Mouse (Mus musculus) retina, embryonic 14.5 days (tissue): ENCODE measurements at regions not wholly inside any gene's neighbourhood (a gene's known extent, or its start where the extent isn't known, plus 50 kb on each side); places are given as distances from the start of the nearest gene placed in this dataset.
A peak's percentile ranks its signal among the peaks of the same experiment; 100 is the strongest.

Source experiments
- DNase-seq: peaks from one replicate; pipeline ENCODE4 v3.0.0-alpha.2; 2015; ENCODE audit warnings: low spot score

DNA sequence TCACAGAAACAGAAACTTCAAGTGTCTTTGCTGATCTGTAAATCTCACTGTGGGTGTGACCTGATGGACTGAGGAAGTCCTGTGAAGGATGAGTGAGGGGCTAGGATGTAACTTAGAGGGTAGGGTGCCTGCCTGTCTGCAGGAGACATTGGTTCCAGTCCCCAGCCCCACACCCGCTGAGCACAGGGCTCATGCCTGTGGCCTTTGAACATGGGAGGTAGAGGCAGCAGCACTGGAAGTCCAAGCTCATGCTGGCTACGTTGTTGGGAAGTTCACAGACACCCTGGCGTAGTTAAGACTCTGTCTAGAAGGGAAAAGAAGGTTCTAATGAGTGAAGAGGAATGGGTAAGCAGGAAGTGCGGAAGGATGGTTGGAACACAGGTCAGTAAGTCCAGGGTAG is 59.7 kb upstream of the Tgm3 start:
- DNase-seq = no peak

DNA sequence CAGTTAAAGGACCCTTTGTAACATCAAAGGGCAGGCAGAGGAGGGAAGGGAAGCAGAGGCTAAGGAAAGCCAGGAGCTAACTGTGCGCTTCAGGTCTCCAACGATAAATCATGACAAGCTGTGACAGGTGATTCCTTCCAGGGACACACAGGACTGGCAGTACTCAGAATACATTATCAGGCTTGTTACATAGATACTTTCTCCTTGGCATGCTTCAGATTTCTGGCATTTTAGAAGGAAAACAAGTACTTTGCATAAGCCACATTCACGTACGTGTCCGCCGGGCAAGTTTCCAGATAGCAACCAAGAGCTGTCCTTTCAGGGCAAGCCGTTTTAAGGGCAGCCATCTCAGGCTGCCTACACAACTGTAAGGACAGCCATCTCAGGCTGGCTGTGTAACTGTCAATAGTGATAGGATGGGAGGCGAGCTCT is 56.9 kb upstream of the Tgm3 start:
- no peak for DNase-seq

DNA sequence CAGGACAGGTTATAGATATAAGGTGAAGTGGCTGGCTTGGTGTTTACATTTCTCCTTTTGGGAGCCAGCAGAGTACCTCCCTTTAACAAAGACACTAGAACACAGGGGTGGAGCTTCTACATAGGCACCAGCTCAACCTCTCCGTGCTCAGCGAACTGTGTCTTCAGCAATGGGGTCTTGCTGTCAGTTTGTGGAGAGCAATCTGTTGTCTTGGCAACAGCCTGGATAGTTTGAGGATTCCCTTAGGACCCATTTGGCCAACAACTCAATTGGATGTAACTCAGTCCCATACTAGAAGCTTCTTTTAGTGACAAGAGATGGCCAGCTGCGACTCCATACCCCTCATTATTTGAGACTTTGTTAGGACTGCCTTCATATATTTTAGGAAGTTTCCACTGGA is 54.0 kb upstream of the Tgm3 start:
- DNase-seq = peak; percentile 22

DNA sequence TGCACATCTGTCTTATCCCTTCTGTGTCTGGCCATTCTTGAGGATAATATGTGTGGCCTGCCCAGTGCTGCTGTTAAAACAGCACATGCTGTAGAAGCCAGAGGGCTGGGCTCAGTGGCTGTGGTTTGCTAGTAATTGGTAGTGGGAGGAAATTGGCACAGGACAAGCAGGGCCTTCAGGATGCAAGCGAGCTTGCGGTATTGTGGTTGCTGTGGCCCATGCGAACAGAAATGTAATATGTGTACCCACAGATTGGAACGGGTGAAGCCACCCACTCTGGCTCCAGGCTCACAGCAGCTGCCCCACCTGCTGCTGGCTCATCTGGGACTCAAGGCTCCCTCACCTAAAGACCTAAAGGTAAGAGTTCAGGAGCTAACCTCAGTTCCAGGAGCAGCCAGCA is 51.8 kb upstream of the Tgm3 start:
- DNase-seq = no peak

DNA sequence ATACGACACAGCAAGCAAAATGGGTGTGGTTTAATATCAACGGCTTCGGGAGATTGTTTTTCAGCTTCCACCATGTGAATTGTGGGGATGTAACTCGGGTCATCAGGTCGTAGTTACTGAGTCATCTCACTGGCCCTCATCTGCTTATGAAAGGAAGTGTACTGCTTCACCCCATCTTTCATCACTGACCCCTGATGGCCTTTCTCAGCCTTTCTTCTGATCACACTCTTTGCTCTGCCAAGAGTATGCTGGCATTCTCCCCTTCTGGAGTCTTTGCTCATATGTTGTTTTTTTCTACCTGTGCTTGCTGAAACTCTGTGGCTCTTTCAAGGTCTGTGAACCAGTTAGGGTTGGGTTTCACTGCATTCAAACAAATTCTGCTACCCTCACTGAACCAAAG is 50.6 kb upstream of the Tgm3 start:
- DNase-seq = no peak
